Mouse (Mus musculus) myocyte (in vitro differentiated cells): Measurements from ENCODE around the gene Cttnbp2nl. TPM values are rescaled to one million over a fixed set of nuclear protein-coding genes. Genes with fewer than 3 reads are reported as not detected.

Experiments used
- H3K27me3 ChIP-seq: one replicate; pipeline ENCODE4 v1.6.1; 2011; ENCODE audit not compliant: control insufficient read depth, insufficient read depth, insufficient read length
- H3K36me3 ChIP-seq: one replicate; pipeline ENCODE4 v1.6.1; 2011; ENCODE audit not compliant: control insufficient read depth, insufficient read depth
- H3K4me2 ChIP-seq: one replicate; pipeline ENCODE4 v1.6.1; 2011; ENCODE audit warnings: low read depth, control low read depth
- H3K4me3 ChIP-seq: one replicate; pipeline ENCODE4 v1.5.1; 2011; ENCODE audit warnings: mild to moderate bottlenecking, control low read depth, moderate library complexity
- H3K79me2 ChIP-seq: one replicate; pipeline ENCODE4 v1.6.1; 2011; ENCODE audit not compliant: control insufficient read depth, insufficient read depth
- H3ac ChIP-seq: one replicate; pipeline ENCODE4 v1.6.1; 2011; ENCODE audit not compliant: control insufficient read depth, insufficient read length
- CEBPB ChIP-seq: IDR thresholded peaks from 2 replicates; pipeline ENCODE4 v1.6.1; 2011; ENCODE audit warnings: mild to moderate bottlenecking, moderate library complexity; ENCODE audit not compliant: poor library complexity, insufficient read depth, severe bottlenecking
- E2F4 ChIP-seq: IDR thresholded peaks from one replicate; pipeline ENCODE4 v1.6.1; 2011; ENCODE audit warnings: mild to moderate bottlenecking, control low read depth, moderate library complexity; ENCODE audit not compliant: insufficient read depth
- MAX ChIP-seq: IDR thresholded peaks from one replicate; pipeline ENCODE4 v1.6.1; 2011; ENCODE audit warnings: low read depth, mild to moderate bottlenecking, control low read depth
- MYOD1 ChIP-seq, 3 experiments: IDR thresholded peaks; one replicate each; pipeline ENCODE4 v1.6.1; 2011; ENCODE audit warnings: control low read depth in 2 of 3, low read depth in 2 of 3, mild to moderate bottlenecking in 2 of 3, moderate library complexity in 1 of 3; ENCODE audit not compliant: insufficient read length in 2 of 3, control insufficient read depth in 1 of 3
- MYOG ChIP-seq, 3 experiments: IDR thresholded peaks; one replicate each; pipeline ENCODE4 v1.6.1; 2011; ENCODE audit warnings: control low read depth in 2 of 3, low read depth in 2 of 3, mild to moderate bottlenecking in 2 of 3; ENCODE audit not compliant: insufficient read length in 2 of 3, control insufficient read depth in 1 of 3, insufficient read depth in 1 of 3
- POLR2A ChIP-seq: IDR thresholded peaks from one replicate; pipeline ENCODE4 v1.6.1; 2011; ENCODE audit warnings: low read depth, mild to moderate bottlenecking, control low read depth, moderate library complexity; ENCODE audit not compliant: insufficient read length
- POLR2AphosphoS2 ChIP-seq: IDR thresholded peaks from one replicate; pipeline ENCODE4 v1.6.1; 2011; ENCODE audit warnings: low read depth, control low read depth; ENCODE audit not compliant: insufficient read length
- REST ChIP-seq: IDR thresholded peaks from one replicate; pipeline ENCODE4 v1.6.1; 2011; ENCODE audit warnings: mild to moderate bottlenecking, control low read depth, moderate library complexity; ENCODE audit not compliant: insufficient read depth, insufficient read length
- SRF ChIP-seq: IDR thresholded peaks from one replicate; pipeline ENCODE4 v1.6.1; 2011; ENCODE audit warnings: low read depth; ENCODE audit not compliant: control insufficient read depth, insufficient read length
- TCF12 ChIP-seq: IDR thresholded peaks from one replicate; pipeline ENCODE4 v1.6.1; 2011; ENCODE audit warnings: mild to moderate bottlenecking, control low read depth; ENCODE audit not compliant: poor library complexity, insufficient read depth, severe bottlenecking
- TCF3 ChIP-seq: IDR thresholded peaks from one replicate; pipeline ENCODE4 v1.6.1; 2011; ENCODE audit warnings: low read depth, control low read depth; ENCODE audit not compliant: insufficient read length
- USF1 ChIP-seq: IDR thresholded peaks from one replicate; pipeline ENCODE4 v1.6.1; 2011; ENCODE audit warnings: low read depth, mild to moderate bottlenecking, control low read depth, moderate library complexity
- polyA plus RNA-seq: library from polyadenylated mRNA; unstranded; fragments of >200 nt; fragmentation: generic; extraction: Trizol; gene quantifications from one replicate; pipeline ENCODE4 v1.2.1, GENCODE M21; 2012; ENCODE audit warnings: missing spikeins

Gene Cttnbp2nl
- polyA plus RNA-seq, 1 experiment = 8.9 TPM

DNA sequence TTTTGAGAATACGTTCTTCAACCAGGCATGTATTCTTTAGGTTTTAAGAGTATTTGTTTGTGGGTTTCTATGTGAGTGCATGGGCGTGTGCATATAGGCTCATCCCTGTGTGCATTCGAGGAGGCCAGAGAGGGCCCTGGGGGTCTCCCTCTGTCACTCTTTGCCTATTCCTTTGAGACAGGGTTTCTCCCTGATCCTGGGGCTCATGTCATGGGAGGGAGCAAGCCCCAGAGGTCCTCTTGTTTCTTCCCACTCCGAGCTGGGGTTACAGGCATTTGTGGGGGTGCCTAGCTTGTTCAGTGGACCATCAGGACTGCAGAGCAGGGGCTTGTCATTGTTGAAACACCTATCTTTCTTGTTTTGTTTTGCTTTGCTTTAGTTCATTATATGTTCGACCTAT is 65.1 kb downstream of the Cttnbp2nl start:
- Histone ChIP-seq H3K36me3 (no peaks in the 10 kb centered on the region), H3K4me2 (no peak overlapping the region), H3K4me3 (no peak overlapping the region), H3K79me2 (no peaks in the 10 kb centered on the region), H3ac (no peak overlapping the region), H3K27me3 (no peaks in the 10 kb centered on the region)
- TF ChIP-seq REST (no peak), MYOD1 (IDR thresholded peaks at IDR 0.05; ENCODE audit: control insufficient read depth in 1 of 3, insufficient read length in 2 of 3, low read depth in 2 of 3) (no peak), MYOG (IDR thresholded peaks at IDR 0.05; ENCODE audit: control insufficient read depth in 1 of 3, insufficient read depth in 1 of 3, insufficient read length in 2 of 3, low read depth in 2 of 3) (no peak), CEBPB (no peak), TCF12 (no peak), E2F4 (no peak), POLR2A (no peak), POLR2AphosphoS2 (no peak)

DNA sequence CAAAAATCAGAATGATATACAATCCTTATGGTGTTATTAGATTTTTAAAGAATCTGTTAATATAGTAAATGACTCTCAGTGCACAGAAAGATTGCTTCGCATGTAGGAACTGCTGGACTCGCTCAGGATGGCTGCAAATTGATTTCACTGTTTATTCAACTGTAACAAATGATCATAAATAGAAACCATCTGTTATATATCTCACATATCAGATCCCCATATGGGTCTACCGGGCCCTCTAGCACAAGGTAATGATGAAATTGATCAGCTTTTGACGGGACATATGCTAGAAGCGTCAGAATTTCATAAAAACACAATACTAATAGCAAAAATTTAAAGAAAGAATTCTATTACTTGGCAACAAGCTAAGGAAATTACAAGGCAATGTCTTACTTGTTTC is 73.2 kb downstream of the Cttnbp2nl start:
- Histone ChIP-seq H3K4me3 (no peak overlapping the region), H3ac (no peak overlapping the region), H3K79me2 (no peaks in the 10 kb centered on the region), H3K27me3 (no peaks in the 10 kb centered on the region), H3K36me3 (no peaks in the 10 kb centered on the region), H3K4me2 (no peak overlapping the region)
- no peak for TF ChIP-seq SRF
- TF ChIP-seq TCF12 = no peak
- no peak for TF ChIP-seq REST
- no peak for TF ChIP-seq TCF3

DNA sequence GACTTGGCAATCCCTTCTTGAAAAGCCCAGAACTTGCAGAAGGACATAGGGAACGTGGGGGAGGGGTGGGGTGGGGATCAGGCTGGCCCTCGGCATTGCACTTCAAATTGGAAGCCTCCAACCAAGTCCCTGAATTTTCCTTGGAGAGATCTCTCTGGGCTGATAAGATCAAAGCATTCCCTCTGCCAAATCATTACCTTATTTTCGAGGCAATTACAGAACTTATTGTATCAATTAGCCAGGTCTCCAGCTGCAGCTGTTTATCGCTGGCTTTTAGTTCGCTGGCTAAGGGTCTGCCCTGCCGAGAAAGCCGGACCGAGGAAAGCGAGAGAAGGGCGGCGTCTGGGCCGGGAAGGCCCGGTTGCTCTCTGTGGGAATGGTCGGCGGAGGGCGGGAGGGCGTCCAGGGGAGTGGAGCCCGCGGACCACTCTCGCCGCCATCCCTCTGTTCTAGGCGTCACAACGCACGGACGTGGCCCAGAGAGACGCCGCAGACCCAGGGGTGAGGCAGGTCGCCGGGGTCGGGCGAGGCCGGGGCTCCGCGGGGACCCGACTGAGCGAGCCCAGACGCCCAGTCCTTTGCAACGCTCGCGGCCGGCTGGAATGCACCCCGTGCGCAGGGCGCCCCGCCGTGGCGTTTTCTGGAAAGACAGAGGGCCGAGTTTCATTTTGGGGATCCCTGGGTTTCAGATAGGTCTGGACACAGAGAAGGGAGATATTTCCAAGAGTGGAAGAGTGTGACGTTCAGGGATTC is 85.2 kb downstream of the Cttnbp2nl start:
- Histone ChIP-seq H3K79me2 (no peaks in the 10 kb centered on the region), H3K36me3 (no peaks in the 10 kb centered on the region), H3K4me3 (peak overlapping the region; percentile 24), H3K27me3 (no peaks in the 10 kb centered on the region), H3ac (peak overlapping the region; percentile 59), H3K4me2 (peak overlapping the region; percentile 88)
- TF ChIP-seq POLR2A = peak; percentile 59
- no peak for TF ChIP-seq CEBPB

DNA sequence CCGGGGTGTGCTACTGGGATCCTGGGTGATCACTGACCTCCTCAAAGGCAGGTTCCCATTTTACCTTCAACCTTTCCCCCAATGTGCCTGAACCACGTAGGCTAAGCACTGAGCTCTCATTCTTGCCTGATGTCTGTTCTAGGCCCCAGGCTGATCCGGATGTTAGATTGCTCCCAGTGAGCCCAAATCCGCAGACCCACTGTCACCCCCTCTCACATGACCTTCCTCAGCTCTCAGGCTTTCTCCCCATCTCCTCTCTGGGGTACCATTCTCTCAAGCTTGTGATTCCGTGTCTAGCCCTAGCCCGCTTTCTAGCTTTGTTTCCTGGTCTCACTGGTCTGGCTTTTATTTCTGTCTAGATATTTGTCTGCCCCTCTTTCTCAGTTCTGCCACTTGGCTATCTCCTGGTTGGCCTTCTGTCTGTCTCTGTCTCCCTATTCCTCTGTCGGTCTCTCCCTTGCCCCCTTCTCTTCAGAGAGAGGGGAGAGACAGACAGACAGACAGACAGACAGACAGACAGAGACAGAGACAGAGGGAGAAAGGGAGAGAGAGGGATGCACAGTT is 86.9 kb downstream of the Cttnbp2nl start:
- TF ChIP-seq TCF3 = no peak
- TF ChIP-seq MYOD1 (IDR thresholded peaks at IDR 0.05; ENCODE audit: control insufficient read depth in 1 of 3, insufficient read length in 2 of 3, low read depth in 2 of 3) = no peak
- TF ChIP-seq CEBPB = no peak
- no peak for TF ChIP-seq TCF12
- TF ChIP-seq REST = no peak
- no peak for TF ChIP-seq MAX
- no peak for TF ChIP-seq POLR2A
- TF ChIP-seq SRF = no peak
- TF ChIP-seq MYOG (IDR thresholded peaks at IDR 0.05; ENCODE audit: control insufficient read depth in 1 of 3, insufficient read depth in 1 of 3, insufficient read length in 2 of 3, low read depth in 2 of 3) = no peak
- no peak for TF ChIP-seq USF1
- TF ChIP-seq POLR2AphosphoS2 = no peak
- TF ChIP-seq E2F4 = no peak
- H3K27me3 ChIP-seq = peaks cover 16% of the 10 kb centered on the region
- no peak overlapping the region for H3ac ChIP-seq
- no peaks in the 10 kb centered on the region for H3K36me3 ChIP-seq
- H3K4me2 ChIP-seq = no peak overlapping the region
- H3K79me2 ChIP-seq = no peaks in the 10 kb centered on the region
- H3K4me3 ChIP-seq = no peak overlapping the region

DNA sequence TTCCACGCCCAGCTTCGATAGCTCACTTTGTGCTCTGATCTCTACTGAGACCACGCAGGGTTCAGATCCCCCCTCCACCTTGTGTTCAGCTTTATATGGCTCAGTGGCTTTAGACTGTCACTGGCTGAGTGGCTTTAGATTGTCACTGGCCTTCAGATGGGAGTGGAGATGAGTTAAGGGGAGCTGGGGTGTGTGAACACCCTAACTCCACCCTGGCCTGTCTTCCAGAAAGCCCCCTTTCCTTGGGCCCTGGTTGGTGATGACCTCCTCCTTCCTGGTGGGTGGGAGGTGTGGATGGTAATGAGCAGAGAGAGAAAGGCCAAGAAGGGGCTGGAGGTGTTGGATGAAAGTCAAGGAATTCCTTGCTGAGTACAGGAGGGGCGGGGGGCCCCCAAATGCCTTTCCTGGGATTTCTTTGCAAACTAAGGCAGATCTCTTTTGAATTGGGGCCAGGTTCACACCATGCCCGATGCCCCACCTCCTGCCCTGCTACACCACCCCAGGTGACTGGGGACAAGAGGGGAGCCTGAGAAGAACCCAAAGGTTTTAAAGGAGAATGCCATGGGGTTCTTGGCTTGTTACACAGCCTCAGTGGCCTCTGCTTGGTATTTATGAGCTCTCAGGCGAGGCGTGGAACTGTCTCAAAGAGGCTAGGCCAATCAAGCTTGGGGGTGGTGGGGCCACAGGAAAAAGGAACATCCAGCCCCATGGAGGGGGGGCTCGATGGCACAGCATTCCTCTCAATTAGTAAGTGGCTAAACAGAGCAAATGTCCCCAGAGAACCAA is 87.7 kb downstream of the Cttnbp2nl start:
- no peak overlapping the region for H3K4me3 ChIP-seq
- TF ChIP-seq CEBPB (no peak), TCF12 (no peak), POLR2AphosphoS2 (no peak), REST (no peak), E2F4 (no peak), TCF3 (no peak), SRF (no peak), POLR2A (no peak), MYOG (IDR thresholded peaks at IDR 0.05; ENCODE audit: control insufficient read depth in 1 of 3, insufficient read depth in 1 of 3, insufficient read length in 2 of 3, low read depth in 2 of 3) (no peak), USF1 (no peak), MYOD1 (IDR thresholded peaks at IDR 0.05; ENCODE audit: control insufficient read depth in 1 of 3, insufficient read length in 2 of 3, low read depth in 2 of 3) (no peak), MAX (no peak)
- H3K79me2 ChIP-seq = no peaks in the 10 kb centered on the region
- H3ac ChIP-seq = no peak overlapping the region
- no peaks in the 10 kb centered on the region for H3K36me3 ChIP-seq
- H3K27me3 ChIP-seq = peaks cover 23% of the 10 kb centered on the region
- H3K4me2 ChIP-seq = no peak overlapping the region
